Mouse (Mus musculus): ENCODE results near the gene Tbc1d22a. TPM values are rescaled to one million over a fixed set of nuclear protein-coding genes. Genes with fewer than 3 reads are reported as not detected.
"Not testable (repeated sequence)": the region's sequence is repeated elsewhere in the genome, so short reads cannot be mapped to it uniquely, and the experiment has no call there.

Tbc1d22a gene
- polyA plus RNA-seq, 1 experiment, result not detected

GRCm38 (mm10) chr15:86214549-86215201, 416 bp downstream of the Tbc1d22a start:
- TF ChIP-seq POLR2A (IDR thresholded peaks at IDR 0.05; ENCODE audit: insufficient read depth, low read depth, low read length), result no peak
- no peak for TF ChIP-seq CTCF (IDR thresholded peaks at IDR 0.05; ENCODE audit: insufficient read depth, low read depth, low read length)

DNA sequence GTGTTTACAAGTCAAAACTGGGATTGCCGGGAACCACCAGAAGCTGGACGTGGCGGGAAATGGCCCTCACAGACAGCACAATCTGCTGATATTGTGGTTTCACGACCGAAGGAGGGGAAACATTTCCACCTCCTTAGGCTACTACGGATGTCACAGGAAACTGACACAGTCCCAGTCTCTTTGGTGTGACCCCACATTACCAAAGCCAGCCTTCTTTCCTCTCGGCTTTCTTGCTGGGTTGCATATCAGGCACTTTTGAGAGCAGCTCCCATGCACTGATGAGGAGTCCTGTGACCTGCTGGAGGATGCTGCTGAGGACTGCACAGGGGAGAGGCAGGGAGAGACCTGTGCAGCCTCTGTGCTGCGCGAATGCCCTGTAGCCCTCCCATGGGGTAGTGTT, 2.4 kb downstream of the Tbc1d22a start:
- WGBS, result 87% methylated on average over 9 of the region's 9 CpGs
- H3K27ac ChIP-seq (ENCODE audit: insufficient read depth, low read depth, low read length); H3K4me3 ChIP-seq (ENCODE audit: insufficient read depth, low read depth, low read length): not testable (repeated sequence)
- peaks cover 29% of the 10 kb centered on the region for H3K4me1 ChIP-seq (ENCODE audit: control insufficient read depth, insufficient read depth, low read length)

More at GRCm38 (mm10) chr15:86214549-86215201, 416 bp downstream of the Tbc1d22a start:
- Histone ChIP-seq H3K4me1 (ENCODE audit: control insufficient read depth, insufficient read depth, low read length) (peaks cover 18% of the 10 kb centered on the region), H3K27ac (ENCODE audit: insufficient read depth, low read depth, low read length) (0 out of 2 replicates have a peak overlapping the region, but pooled peaks have one; percentile 27), H3K4me3 (ENCODE audit: insufficient read depth, low read depth, low read length) (peak overlapping the region; percentile 81)
- WGBS, result 14% methylated on average over 25 of the region's 25 CpGs

- H3K27ac ChIP-seq (ENCODE audit: insufficient read depth, low read depth, low read length), result peak overlapping the region; percentile 42; the same call in 1 of the 2 replicates
- TF ChIP-seq CTCF (IDR thresholded peaks at IDR 0.05; ENCODE audit: insufficient read depth, low read depth, low read length), result no peak
- TF ChIP-seq POLR2A (IDR thresholded peaks at IDR 0.05; ENCODE audit: insufficient read depth, low read depth, low read length), result no peak
- H3K4me3 ChIP-seq (ENCODE audit: insufficient read depth, low read depth, low read length), result no peak overlapping the region
- WGBS, result 36% methylated on average over 7 of the region's 7 CpGs
- peaks cover 27% of the 10 kb centered on the region for H3K4me1 ChIP-seq (ENCODE audit: control insufficient read depth, insufficient read depth, low read length)
Observed at GRCm38 (mm10) chr15:86219534-86220228, 5.4 kb downstream of the Tbc1d22a start.

- WGBS, result 67% methylated on average over 5 of the region's 5 CpGs
- Histone ChIP-seq H3K27ac (ENCODE audit: insufficient read depth, low read depth, low read length) (peak overlapping the region; percentile 42; the same call in 1 of the 2 replicates), H3K4me1 (ENCODE audit: control insufficient read depth, insufficient read depth, low read length) (peaks cover 29% of the 10 kb centered on the region), H3K4me3 (ENCODE audit: insufficient read depth, low read depth, low read length) (no peak overlapping the region)
- TF ChIP-seq POLR2A (IDR thresholded peaks at IDR 0.05; ENCODE audit: insufficient read depth, low read depth, low read length), result no peak
- no peak for TF ChIP-seq CTCF (IDR thresholded peaks at IDR 0.05; ENCODE audit: insufficient read depth, low read depth, low read length)
Observed at GRCm38 (mm10) chr15:86220229-86220630, 6.0 kb downstream of the Tbc1d22a start.

GRCm38 (mm10) chr15:86220715-86221114, 6.5 kb downstream of the Tbc1d22a start:
- 83% methylated on average over 4 of the region's 4 CpGs for WGBS
- no peak for TF ChIP-seq CTCF (IDR thresholded peaks at IDR 0.05; ENCODE audit: insufficient read depth, low read depth, low read length)
- TF ChIP-seq POLR2A (IDR thresholded peaks at IDR 0.05; ENCODE audit: insufficient read depth, low read depth, low read length), result no peak
- no peak overlapping the region for H3K4me3 ChIP-seq (ENCODE audit: insufficient read depth, low read depth, low read length)
- H3K27ac ChIP-seq (ENCODE audit: insufficient read depth, low read depth, low read length), result 0 out of 2 replicates have a peak overlapping the region, but pooled peaks have one; percentile 42
- peaks cover 33% of the 10 kb centered on the region for H3K4me1 ChIP-seq (ENCODE audit: control insufficient read depth, insufficient read depth, low read length)

- 84% methylated on average over 4 of the region's 4 CpGs for WGBS
- Histone ChIP-seq H3K4me1 (ENCODE audit: control insufficient read depth, insufficient read depth, low read length) (peaks cover 33% of the 10 kb centered on the region), H3K4me3 (ENCODE audit: insufficient read depth, low read depth, low read length) (no peak overlapping the region), H3K27ac (ENCODE audit: insufficient read depth, low read depth, low read length) (no peak overlapping the region)
- TF ChIP-seq CTCF (IDR thresholded peaks at IDR 0.05; ENCODE audit: insufficient read depth, low read depth, low read length) (no peak), POLR2A (IDR thresholded peaks at IDR 0.05; ENCODE audit: insufficient read depth, low read depth, low read length) (no peak)
Observed at GRCm38 (mm10) chr15:86221369-86221768, 7.1 kb downstream of the Tbc1d22a start.

GRCm38 (mm10) chr15:86221901-86222300, 7.6 kb downstream of the Tbc1d22a start:
- 80% methylated on average over 11 of the region's 11 CpGs for WGBS
- not testable (repeated sequence) for H3K27ac ChIP-seq (ENCODE audit: insufficient read depth, low read depth, low read length); H3K4me3 ChIP-seq (ENCODE audit: insufficient read depth, low read depth, low read length)
- peaks cover 33% of the 10 kb centered on the region for H3K4me1 ChIP-seq (ENCODE audit: control insufficient read depth, insufficient read depth, low read length)

DNA sequence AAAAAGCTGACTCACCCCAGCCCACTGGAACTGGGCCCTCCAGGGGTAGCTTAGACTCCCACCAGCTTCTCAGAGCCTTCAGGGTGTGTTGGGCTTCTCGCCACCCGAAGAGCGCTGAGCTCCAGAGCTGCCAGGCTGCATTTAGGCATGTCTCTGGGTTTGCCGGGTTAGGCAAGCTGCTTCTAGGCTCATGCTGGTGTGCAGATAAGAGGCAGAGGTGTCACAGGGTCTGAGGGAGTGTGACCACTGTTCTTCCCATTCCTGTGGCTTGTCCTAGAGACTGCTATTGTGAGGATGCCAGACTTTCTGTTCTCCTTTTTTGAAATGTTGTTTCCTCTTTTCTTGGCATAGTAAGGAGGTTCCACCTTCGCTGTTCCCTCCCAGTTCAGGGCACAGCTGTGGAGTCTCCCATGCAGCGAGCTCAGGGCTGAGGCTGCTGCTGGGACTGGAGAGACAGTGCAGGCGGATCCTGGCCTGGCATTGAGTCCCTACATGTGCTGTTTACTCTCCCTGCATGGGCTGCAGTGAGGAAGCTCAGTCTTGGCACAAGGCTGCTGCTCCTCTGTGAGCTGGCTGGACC, 10.8 kb downstream of the Tbc1d22a start:
- H3K4me3 ChIP-seq (ENCODE audit: insufficient read depth, low read depth, low read length), result no peak overlapping the region
- peaks cover 22% of the 10 kb centered on the region for H3K4me1 ChIP-seq (ENCODE audit: control insufficient read depth, insufficient read depth, low read length)
- H3K27ac ChIP-seq (ENCODE audit: insufficient read depth, low read depth, low read length), result peak overlapping the region; percentile 38
- TF ChIP-seq CTCF (IDR thresholded peaks at IDR 0.05; ENCODE audit: insufficient read depth, low read depth, low read length) (no peak), POLR2A (IDR thresholded peaks at IDR 0.05; ENCODE audit: insufficient read depth, low read depth, low read length) (no peak)
- WGBS, result 42% methylated on average over 7 of the region's 7 CpGs

DNA sequence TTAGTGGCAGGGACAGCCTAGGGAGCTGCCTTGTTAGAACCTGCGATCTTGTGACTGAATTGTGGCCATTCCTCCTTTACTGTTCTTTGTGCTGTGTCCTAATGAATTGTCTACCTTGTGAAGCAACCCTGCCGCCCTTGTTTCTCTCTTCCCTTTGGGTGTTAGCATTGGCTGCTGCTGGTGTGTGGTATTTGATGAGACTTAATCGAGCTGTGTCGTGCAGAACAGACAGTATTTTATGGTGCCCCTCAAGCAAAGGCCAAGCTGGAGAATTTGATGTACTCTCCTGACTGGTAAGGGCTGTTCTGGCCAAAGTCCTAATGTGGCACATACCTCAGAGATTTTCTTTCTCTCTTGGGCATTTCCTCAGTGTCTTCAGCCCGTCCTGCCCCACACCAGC, 12.0 kb downstream of the Tbc1d22a start:
- 93% methylated on average over 5 of the region's 5 CpGs for WGBS
- no peak for TF ChIP-seq POLR2A (IDR thresholded peaks at IDR 0.05; ENCODE audit: insufficient read depth, low read depth, low read length)
- no peak for TF ChIP-seq CTCF (IDR thresholded peaks at IDR 0.05; ENCODE audit: insufficient read depth, low read depth, low read length)
- Histone ChIP-seq H3K27ac (ENCODE audit: insufficient read depth, low read depth, low read length) (no peak overlapping the region), H3K4me3 (ENCODE audit: insufficient read depth, low read depth, low read length) (no peak overlapping the region), H3K4me1 (ENCODE audit: control insufficient read depth, insufficient read depth, low read length) (peaks cover 14% of the 10 kb centered on the region)

Data from olfactory bulb, adult 2 months (tissue).